Mouse (Mus musculus): ENCODE results near the gene 4931428F04Rik. TPM values are rescaled to one million over a fixed set of nuclear protein-coding genes. Genes with fewer than 3 reads are reported as not detected.

4931428F04Rik gene
- polyA plus RNA-seq (2012; fragmentation: generic; extraction: Trizol) = 10 to 100 TPM in 1 of 2 experiments, 1 to 10 TPM in 1; 4.3 to 13.5 TPM

GRCm38 (mm10) chr8:105289805-105290460 lies at the start of gene 4931428F04Rik:
4931428F04Rik (minus strand) TSS chr8:105289864.

DNA sequence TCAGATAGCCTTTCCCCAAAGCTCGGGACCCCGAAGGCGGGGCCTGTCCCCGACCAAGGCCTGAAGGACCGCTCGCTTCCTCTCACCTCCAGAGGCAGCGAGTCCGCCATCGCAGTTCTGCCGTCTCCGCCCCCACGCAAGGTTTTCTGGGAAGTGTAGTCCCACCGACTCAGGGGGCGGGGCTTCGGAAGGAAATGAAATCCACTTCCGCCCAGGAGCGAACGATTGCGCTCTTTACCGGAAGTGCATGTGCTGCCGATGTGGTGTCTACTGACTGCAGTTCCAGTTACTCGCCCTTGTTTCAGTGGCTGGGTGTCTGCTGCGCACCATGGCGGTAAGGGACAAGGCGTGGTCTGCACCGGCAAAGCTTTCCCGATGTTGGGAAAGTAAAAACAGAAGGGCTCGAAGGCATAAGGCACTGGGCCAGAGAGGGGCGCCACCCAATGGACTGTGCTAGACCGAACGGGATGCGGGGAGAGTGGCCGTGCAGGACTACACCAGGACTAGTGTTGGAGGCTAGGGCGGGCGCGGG lies 36.5 kb upstream of the 4931428F04Rik start, which contains the start of the genes Lrrc29 and Tmem208:
Gene Lrrc29, minus strand, starts transcription at position 138 of the 532 bp plus-strand sequence.
Gene Tmem208, plus strand, starts transcription at position 214 of the 532 bp plus-strand sequence.

GRCm38 (mm10) chr8:105305211-105306145 lies 15.8 kb upstream of the 4931428F04Rik start, which contains the start of gene Elmo3:
Elmo3 (plus strand) TSS chr8:105305601.

GRCm38 (mm10) chr8:105297511-105298192 lies 8.0 kb upstream of the 4931428F04Rik start, which contains the start of gene E2f4:
E2f4 (plus strand) TSS chr8:105297663.

GRCm38 (mm10) chr8:105295895-105296573 lies 6.4 kb upstream of the 4931428F04Rik start, which contains the start of gene Exoc3l:
Exoc3l (minus strand) TSS chr8:105296101.

DNA sequence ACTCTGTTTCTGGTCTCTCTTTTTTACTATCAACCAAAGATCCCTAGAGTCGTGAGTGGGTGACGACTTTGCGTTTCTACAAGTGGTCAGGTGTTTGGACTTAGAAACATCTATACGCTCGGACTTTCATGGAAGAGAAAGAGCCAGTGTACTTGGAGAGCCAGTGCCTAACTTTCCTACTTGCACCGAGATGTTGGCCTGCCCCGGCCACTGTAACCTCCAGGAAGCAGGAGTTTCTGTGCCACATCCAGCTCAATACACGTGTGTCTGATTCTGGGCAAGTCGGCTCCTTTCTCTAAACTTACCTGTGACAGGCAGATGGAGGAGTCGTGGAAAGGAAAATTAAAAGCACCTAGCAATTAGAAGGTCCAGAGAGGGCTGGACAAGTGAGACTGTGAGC lies 13.8 kb downstream of the 4931428F04Rik start, which contains the start of gene Nol3:
Gene Nol3, plus strand, starts transcription at position 301 of the 400 bp plus-strand sequence.

DNA sequence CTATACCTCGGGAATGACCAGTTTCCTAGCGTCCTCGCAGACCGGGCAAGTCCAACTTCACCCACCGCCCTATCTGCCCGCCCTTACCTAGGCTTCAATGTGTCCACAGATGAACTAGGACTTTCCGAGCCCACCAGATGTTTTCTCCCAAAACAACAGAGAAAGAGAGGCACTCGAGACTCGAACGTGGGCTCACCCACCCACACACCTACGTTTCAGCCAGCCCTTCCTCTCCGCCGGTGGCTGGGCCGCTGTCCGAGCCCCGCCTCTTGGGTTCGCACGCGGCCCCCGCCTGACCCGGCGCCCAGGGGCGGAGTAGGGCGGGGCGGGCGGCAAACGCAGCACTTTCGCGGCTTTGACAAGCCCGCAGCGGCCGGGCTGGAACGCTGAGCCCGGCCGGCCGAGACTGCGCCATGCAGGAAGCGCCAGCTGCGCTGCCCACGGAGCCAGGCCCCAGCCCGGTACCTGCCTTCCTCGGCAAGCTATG lies 20.2 kb downstream of the 4931428F04Rik start, which contains the start of gene Hsf4:
Gene Hsf4, plus strand, starts transcription at position 341 of the 487 bp plus-strand sequence.

GRCm38 (mm10) chr8:105264024-105264982 lies 25.4 kb downstream of the 4931428F04Rik start, which contains the start of the genes Tradd and Fbxl8:
Tradd (minus strand) TSS chr8:105264609.
Fbxl8 (plus strand) TSS chr8:105264648.

DNA sequence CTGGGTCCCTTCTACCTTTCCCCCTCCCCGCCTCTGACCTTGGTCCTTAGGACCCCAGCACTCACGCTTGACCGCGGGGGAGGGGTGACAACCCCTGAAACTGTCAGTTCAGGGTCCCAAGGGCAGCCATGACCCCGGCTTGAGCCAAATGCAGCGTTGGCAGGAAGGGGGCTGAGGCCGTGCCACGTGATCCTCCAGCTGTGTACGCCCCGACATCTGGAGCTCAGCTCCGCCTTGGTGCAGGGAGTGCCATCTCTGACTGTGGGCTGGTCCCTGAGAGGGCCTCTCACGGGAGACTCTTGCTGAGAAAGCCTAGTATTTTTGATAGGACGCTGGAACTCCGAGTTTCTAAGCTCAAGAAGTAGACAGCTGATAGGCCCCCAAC lies 34.7 kb downstream of the 4931428F04Rik start, which contains the start of gene B3gnt9:
Gene B3gnt9, minus strand, starts transcription at position 188 of the 385 bp plus-strand sequence.

Other genes starting within 250 kb of the 4931428F04Rik start
- gene Ces3a, start 241.3 kb downstream of the 4931428F04Rik start, polyA plus RNA-seq (2012; fragmentation: generic; extraction: Trizol) = not detected
- gene Ces3b, start 206.1 kb downstream of the 4931428F04Rik start, polyA plus RNA-seq (2012; fragmentation: generic; extraction: Trizol) = not detected
- under 1 TPM in 1 of 2 experiments, not detected in 1; 0.09 TPM for gene Ces4a, start 158.1 kb downstream of the 4931428F04Rik start, polyA plus RNA-seq (2012; fragmentation: generic; extraction: Trizol)
- gene Cbfb, start 119.2 kb downstream of the 4931428F04Rik start, polyA plus RNA-seq (2012; fragmentation: generic; extraction: Trizol) = 10 to 100 TPM in 1 of 2 experiments, 1 to 10 TPM in 1; 3.5 to 16.1 TPM
- gene D230025D16Rik, start 64.7 kb downstream of the 4931428F04Rik start, polyA plus RNA-seq (2012; fragmentation: generic; extraction: Trizol) = 10 to 100 TPM in 1 of 2 experiments, 1 to 10 TPM in 1; 2.5 to 11.6 TPM
- 10 to 100 TPM in 1 of 2 experiments, 1 to 10 TPM in 1; 2.2 to 24.1 TPM for gene B3gnt9, start 34.7 kb downstream of the 4931428F04Rik start, polyA plus RNA-seq (2012; fragmentation: generic; extraction: Trizol)
- gene Tradd, start 25.3 kb downstream of the 4931428F04Rik start, polyA plus RNA-seq (2012; fragmentation: generic; extraction: Trizol) = 10 to 100 TPM; 26.7 to 37.4 TPM
- 10 to 100 TPM in 1 of 2 experiments, 1 to 10 TPM in 1; 8.3 to 13.5 TPM for gene Fbxl8, start 25.2 kb downstream of the 4931428F04Rik start, polyA plus RNA-seq (2012; fragmentation: generic; extraction: Trizol)
- gene Hsf4, start 20.1 kb downstream of the 4931428F04Rik start, polyA plus RNA-seq (2012; fragmentation: generic; extraction: Trizol) = under 1 TPM; 0.02 to 0.42 TPM
- gene Nol3, start 13.7 kb downstream of the 4931428F04Rik start, polyA plus RNA-seq (2012; fragmentation: generic; extraction: Trizol) = under 1 TPM; 0.12 to 0.26 TPM
- 1 to 10 TPM in 1 of 2 experiments, under 1 TPM in 1; 0.60 to 3.1 TPM for gene Exoc3l, start 6.2 kb upstream of the 4931428F04Rik start, polyA plus RNA-seq (2012; fragmentation: generic; extraction: Trizol)
- 10 to 100 TPM; 32.9 to 35.0 TPM for gene E2f4, start 7.8 kb upstream of the 4931428F04Rik start, polyA plus RNA-seq (2012; fragmentation: generic; extraction: Trizol)
- gene Elmo3, start 15.7 kb upstream of the 4931428F04Rik start, polyA plus RNA-seq (2012; fragmentation: generic; extraction: Trizol) = under 1 TPM; 0.18 to 0.99 TPM
- gene Lrrc29, start 36.4 kb upstream of the 4931428F04Rik start, polyA plus RNA-seq (2012; fragmentation: generic; extraction: Trizol) = 1 to 10 TPM; 1.2 to 1.6 TPM
- 100 to 1,000 TPM in 1 of 2 experiments, 10 to 100 TPM in 1; 87.7 to 101 TPM for gene Tmem208, start 36.5 kb upstream of the 4931428F04Rik start, polyA plus RNA-seq (2012; fragmentation: generic; extraction: Trizol)
- gene Fhod1, start 58.1 kb upstream of the 4931428F04Rik start, polyA plus RNA-seq (2012; fragmentation: generic; extraction: Trizol) = 10 to 100 TPM; 11.2 to 35.4 TPM
- gene Slc9a5, start 59.0 kb upstream of the 4931428F04Rik start, polyA plus RNA-seq (2012; fragmentation: generic; extraction: Trizol) = 1 to 10 TPM; 1.4 to 8.8 TPM
- gene Plekhg4, start 83.4 kb upstream of the 4931428F04Rik start, polyA plus RNA-seq (2012; fragmentation: generic; extraction: Trizol) = 10 to 100 TPM in 1 of 2 experiments, 1 to 10 TPM in 1; 1.0 to 13.3 TPM
- 1 to 10 TPM in 1 of 2 experiments, under 1 TPM in 1; 0.02 to 3.4 TPM for gene Kctd19, start 123.6 kb upstream of the 4931428F04Rik start, polyA plus RNA-seq (2012; fragmentation: generic; extraction: Trizol)
- gene Lrrc36, start 123.7 kb upstream of the 4931428F04Rik start, polyA plus RNA-seq (2012; fragmentation: generic; extraction: Trizol) = under 1 TPM in 1 of 2 experiments, not detected in 1; 0.15 TPM
- 10 to 100 TPM in 1 of 2 experiments, under 1 TPM in 1; 0.66 to 23.9 TPM for gene Tppp3, start 181.7 kb upstream of the 4931428F04Rik start, polyA plus RNA-seq (2012; fragmentation: generic; extraction: Trizol)
- gene Zdhhc1, start 207.0 kb upstream of the 4931428F04Rik start, polyA plus RNA-seq (2012; fragmentation: generic; extraction: Trizol) = 10 to 100 TPM in 1 of 2 experiments, 1 to 10 TPM in 1; 8.9 to 50.5 TPM
- gene Hsd11b2, start 228.9 kb upstream of the 4931428F04Rik start, polyA plus RNA-seq (2012; fragmentation: generic; extraction: Trizol) = under 1 TPM; 0.04 to 0.28 TPM

Measured in C3H10T1/2 (cell line).